8 mouse cellular contexts compared by ENCODE assay signal in the genomic region with DNA sequence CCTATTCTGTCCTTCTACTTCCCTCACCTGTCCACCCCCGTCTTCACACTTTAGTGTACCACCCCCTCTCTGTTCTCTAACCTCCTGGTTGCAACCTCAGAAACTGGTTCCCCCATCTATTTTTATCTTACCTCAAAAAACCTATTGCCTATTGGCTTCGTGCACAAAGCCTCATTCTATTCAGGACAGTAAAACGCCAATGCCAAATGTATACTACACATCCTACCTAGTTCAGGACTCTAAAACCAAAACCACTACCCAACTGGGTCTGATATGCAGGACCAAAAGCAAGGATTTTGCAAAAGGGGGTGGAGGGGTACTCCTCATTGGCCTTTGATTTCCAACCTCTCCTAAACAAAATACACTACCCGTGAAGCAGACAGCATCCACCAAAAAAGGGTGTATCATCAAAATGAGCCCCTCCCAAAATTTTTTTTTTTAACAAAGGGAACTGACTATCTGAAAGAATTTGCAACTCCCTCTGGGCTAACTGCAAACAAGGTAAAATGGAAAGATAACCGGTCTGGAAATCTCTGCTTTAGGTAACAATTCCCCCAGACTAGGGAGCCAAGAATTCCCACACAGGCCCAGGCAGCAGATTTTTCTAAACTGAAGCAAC. TPM values are rescaled to one million over a fixed set of nuclear protein-coding genes. Genes with fewer than 3 reads are reported as not detected.
DNase-seq lines count a peak whose midpoint lies in the region; ATAC-seq and TF ChIP-seq lines count a peak whose summit lies in the region.

No protein-coding gene starts in this region.

- H3K36me3 ChIP-seq in heart, embryonic 13.5 days: peaks cover 17% of the 10 kb centered on the region
- H3K36me3 ChIP-seq in ES-E14 (ENCODE audit: control insufficient read depth, insufficient read depth, low read length, poor library complexity, severe bottlenecking): peaks cover 6% of the 10 kb centered on the region; the same call in 1 of the 2 replicates
- no peaks in the 10 kb centered on the region for H3K36me3 ChIP-seq in heart, embryonic 16.5 days (ENCODE audit: control insufficient read depth, insufficient read depth)
- H3K36me3 ChIP-seq in midbrain, embryonic 10.5 days: peaks cover 18% of the 10 kb centered on the region

- no peak for DNase-seq in heart, adult 9 months (ENCODE audit: low spot score in 2 of 2)
- no peak for DNase-seq in ES-E14 (ENCODE audit: low read depth, low spot score)
- no peak for DNase-seq in midbrain, embryonic 10.5 days (ENCODE audit: low spot score)
- DNase-seq in spleen, adult 18-20 months: no peak
- DNase-seq in cerebellum, postnatal 36 days: no peak

- no peak for ATAC-seq in heart, embryonic 13.5 days (ENCODE audit: extremely low read depth, insufficient number of reproducible peaks, low FRiP score, low TSS enrichment)
- ATAC-seq in heart, embryonic 16.5 days (replicated peaks; ENCODE audit: extremely low read depth, insufficient read depth, low FRiP score): no peak
- no peak for ATAC-seq in activated CD4-positive, CD25-positive, alpha-beta regulatory T cell, adult 4 months

- WGBS in heart, embryonic 13.5 days: 42% methylated on average over 5 of the region's 5 CpGs
- 44% methylated on average over 5 of the region's 5 CpGs for WGBS in heart, embryonic 16.5 days
- WGBS in midbrain, embryonic 10.5 days: 53% methylated on average over 5 of the region's 5 CpGs

- H3K27me3 ChIP-seq in heart, embryonic 13.5 days (replicated peaks): no peaks in the 10 kb centered on the region
- H3K27me3 ChIP-seq in heart, embryonic 16.5 days (ENCODE audit: control insufficient read depth, insufficient read depth, low read length): no peaks in the 10 kb centered on the region
- no peaks in the 10 kb centered on the region for H3K27me3 ChIP-seq in midbrain, embryonic 10.5 days (ENCODE audit: low read depth, poor library complexity, severe bottlenecking)

- in situ Hi-C loops in ES-E14 (cut with MboI; ENCODE audit: low sequenced_read_pairs in 2 of 2, unreplicated experiment in 2 of 2): no loop called here

- H3K4me2 ChIP-seq in heart, embryonic 13.5 days: peak overlapping the region; percentile 79
- peak overlapping the region; percentile 73 for H3K4me2 ChIP-seq in heart, embryonic 16.5 days (ENCODE audit: low read depth, low read length)

- peaks cover 30% of the 10 kb centered on the region for H3K4me1 ChIP-seq in heart, embryonic 13.5 days
- H3K4me1 ChIP-seq in ES-E14 (ENCODE audit: control insufficient read depth in 2 of 2, insufficient read depth in 2 of 2, low read length in 2 of 2, poor library complexity in 1 of 2): peaks cover 4 to 6% of the 10 kb centered on the region in 2 experiments; a peak in 3 of 4 replicates
- H3K4me1 ChIP-seq in heart, embryonic 16.5 days (ENCODE audit: control insufficient read depth, insufficient read depth, low read length): peaks cover 21% of the 10 kb centered on the region
- H3K4me1 ChIP-seq in midbrain, embryonic 10.5 days: peaks cover 36% of the 10 kb centered on the region

- peak overlapping the region; percentile 92 for H3K4me3 ChIP-seq in heart, embryonic 13.5 days
- H3K4me3 ChIP-seq in ES-E14 (ENCODE audit: insufficient read depth in 1 of 2, low read depth in 1 of 2, low read length in 2 of 2, poor library complexity in 1 of 2, severe bottlenecking in 1 of 2): peak overlapping the region; percentile 84 to 86
- peak overlapping the region; percentile 82 for H3K4me3 ChIP-seq in heart, embryonic 16.5 days (ENCODE audit: low read length)
- H3K4me3 ChIP-seq in midbrain, embryonic 10.5 days: peak overlapping the region; percentile 97

- no peaks in the 10 kb centered on the region for H3K9me3 ChIP-seq in heart, embryonic 13.5 days
- H3K9me3 ChIP-seq in ES-E14 (ENCODE audit: control insufficient read depth, insufficient read depth, low read depth, low read length): no peaks in the 10 kb centered on the region
- no peaks in the 10 kb centered on the region for H3K9me3 ChIP-seq in heart, embryonic 16.5 days (replicated peaks; ENCODE audit: control insufficient read depth, low read length)
- no peaks in the 10 kb centered on the region for H3K9me3 ChIP-seq in midbrain, embryonic 10.5 days (replicated peaks)

- H3K27ac ChIP-seq in heart, embryonic 13.5 days (replicated peaks): peak overlapping the region; percentile 93
- peak overlapping the region; percentile 82; the same call in 1 of the 2 replicates for H3K27ac ChIP-seq in ES-E14 (ENCODE audit: insufficient read depth, low read depth, low read length, poor library complexity, severe bottlenecking)
- 0 out of 2 replicates have a peak overlapping the region, but pooled peaks have one; percentile 16 for H3K27ac ChIP-seq in heart, embryonic 16.5 days (ENCODE audit: low read length)
- H3K27ac ChIP-seq in midbrain, embryonic 10.5 days (replicated peaks): peak overlapping the region; percentile 97

- peak overlapping the region; percentile 95 for H3K9ac ChIP-seq in heart, embryonic 13.5 days
- no peak overlapping the region for H3K9ac ChIP-seq in ES-E14 (ENCODE audit: insufficient read depth, low read depth, low read length, poor library complexity, severe bottlenecking)
- peak overlapping the region; percentile 86 for H3K9ac ChIP-seq in heart, embryonic 16.5 days (ENCODE audit: low read length)

TF ChIP-seq in ES-E14, 5 proteins besides CTCF, POLR2A, EP300 and RAD21:
- TF ChIP-seq MAFK (IDR thresholded peaks at IDR 0.05; ENCODE audit: insufficient read depth, low read depth, low read length) (no peak), HCFC1 (IDR thresholded peaks at IDR 0.05; ENCODE audit: borderline replicate concordance, insufficient read depth, low read length) (no peak), CHD2 (IDR thresholded peaks at IDR 0.05; ENCODE audit: low read depth, low read length) (no peak), ZNF384 (IDR thresholded peaks at IDR 0.05; ENCODE audit: low read depth, low read length) (no peak), ZC3H11A (IDR thresholded peaks at IDR 0.05; ENCODE audit: borderline replicate concordance, low read depth, low read length) (no peak)

RNA-seq across cellular contexts. Expression of a gene that starts 1.4 kb away (rescaled TPM):
- polyA plus RNA-seq in heart, embryonic 13.5 days (2015; fragmentation: Nextera tagmentation; extraction: Ambion mirVana): 12.3 and 14.3 TPM in 2 replicates
- 25.5 and 25.7 TPM in 2 replicates for total RNA-seq in ES-E14 (2012; rRNA removed)
- polyA plus RNA-seq in heart, embryonic 16.5 days (2015; fragmentation: Nextera tagmentation; extraction: Ambion mirVana): 10.9 and 11.8 TPM in 2 replicates
- 28.2 and 28.8 TPM in 2 replicates for polyA plus RNA-seq in midbrain, embryonic 10.5 days (2016; fragmentation: Nextera tagmentation; extraction: Ambion mirVana)
- 10 to 100 TPM; 24.4 to 26.3 TPM for polyA plus RNA-seq in activated CD4-positive, CD25-positive, alpha-beta regulatory T cell, adult 4 months (2017; shearing (Covaris generic))

RNA-seq across cellular contexts. Expression of a gene that starts 1.4 kb away (rescaled TPM):
- 49.8 and 52.0 TPM in 2 replicates for polyA plus RNA-seq in heart, embryonic 13.5 days (2015; fragmentation: Nextera tagmentation; extraction: Ambion mirVana)
- 125 and 136 TPM in 2 replicates for total RNA-seq in ES-E14 (2012; rRNA removed)
- 45.9 and 53.3 TPM in 2 replicates for polyA plus RNA-seq in heart, embryonic 16.5 days (2015; fragmentation: Nextera tagmentation; extraction: Ambion mirVana)
- 107 and 111 TPM in 2 replicates for polyA plus RNA-seq in midbrain, embryonic 10.5 days (2016; fragmentation: Nextera tagmentation; extraction: Ambion mirVana)
- polyA plus RNA-seq in activated CD4-positive, CD25-positive, alpha-beta regulatory T cell, adult 4 months (2017; shearing (Covaris generic)): 10 to 100 TPM; 26.3 to 28.5 TPM

RNA-seq across cellular contexts. Expression of a gene that starts 51.4 kb away (rescaled TPM):
- polyA plus RNA-seq in heart, embryonic 13.5 days (2015; fragmentation: Nextera tagmentation; extraction: Ambion mirVana): 5.6 and 7.1 TPM in 2 replicates
- total RNA-seq in ES-E14 (2012; rRNA removed): 1.2 and 1.5 TPM in 2 replicates
- polyA plus RNA-seq in heart, embryonic 16.5 days (2015; fragmentation: Nextera tagmentation; extraction: Ambion mirVana): 9.2 and 10.9 TPM in 2 replicates
- 0.50 and 0.78 TPM in 2 replicates for polyA plus RNA-seq in midbrain, embryonic 10.5 days (2016; fragmentation: Nextera tagmentation; extraction: Ambion mirVana)
- under 1 TPM; 0.28 to 0.56 TPM for polyA plus RNA-seq in activated CD4-positive, CD25-positive, alpha-beta regulatory T cell, adult 4 months (2017; shearing (Covaris generic))

Comparison
In these comparisons a context has a peak if more than half of its experiments do, and no peak if none do; other contexts are left out.
1. H3K27ac ChIP-seq: peak in every context shown above with its lines; median percentile 97 in midbrain, embryonic 10.5 days; 93 in heart, embryonic 13.5 days; 82 in ES-E14; 16 in heart, embryonic 16.5 days.